Comparison of ENCODE assay signal across 10 mouse cellular contexts in genomic region chr14:118368619-118369431, GRCm38 (mm10).
DNase-seq lines count a peak whose midpoint lies in the region; ATAC-seq lines count a peak whose summit lies in the region.
"Had no signal": no experiment of that assay in that cellular context is flagged by ENCODE, and none has a peak within 500 bp of the region (broad histone marks: within the 10 kb centered on the region; RNA-seq: fewer than 3 reads in every experiment).

No protein-coding gene starts in this region.

- no peak overlapping the region for H3K9ac ChIP-seq in lung, embryonic 15.5 days
- no peak overlapping the region for H3K9ac ChIP-seq in hindbrain, embryonic 13.5 days
- H3K9ac ChIP-seq in liver, embryonic 16.5 days (ENCODE audit: low read depth, low read length), result no peak overlapping the region

- WGBS in lung, embryonic 15.5 days, result 14% methylated on average over 9 of the region's 9 CpGs
- 7% methylated on average over 9 of the region's 9 CpGs for WGBS in hindbrain, embryonic 13.5 days
- WGBS in liver, embryonic 16.5 days (ENCODE audit: insufficient replicate concordance), result 4% methylated on average over 9 of the region's 9 CpGs

- H3K36me3 ChIP-seq in lung, embryonic 15.5 days, result no peaks in the 10 kb centered on the region
- no peaks in the 10 kb centered on the region for H3K36me3 ChIP-seq in hindbrain, embryonic 13.5 days
- no peaks in the 10 kb centered on the region for H3K36me3 ChIP-seq in liver, embryonic 16.5 days (ENCODE audit: control insufficient read depth, insufficient read depth)

- H3K9me3 ChIP-seq in lung, embryonic 15.5 days, result no peaks in the 10 kb centered on the region
- no peaks in the 10 kb centered on the region for H3K9me3 ChIP-seq in hindbrain, embryonic 13.5 days
- H3K9me3 ChIP-seq in liver, embryonic 16.5 days (replicated peaks; ENCODE audit: control insufficient read depth, low read length), result no peaks in the 10 kb centered on the region

- DNase-seq in lung, postnatal 4 days, result no peak
- DNase-seq in yolk sac, embryonic 10.5 days (ENCODE audit: low spot score), result peak; percentile 43
- no peak for DNase-seq in gastrocnemius, postnatal 25 days
- no peak for DNase-seq in ovary, postnatal 14 days (ENCODE audit: low spot score)
- no peak for DNase-seq in layer of hippocampus, adult 18-20 months (ENCODE audit: low spot score in 2 of 2)

- peaks cover 9% of the 10 kb centered on the region for H3K4me1 ChIP-seq in lung, embryonic 15.5 days
- H3K4me1 ChIP-seq in hindbrain, embryonic 13.5 days (replicated peaks), result peaks cover 28% of the 10 kb centered on the region
- no peaks in the 10 kb centered on the region for H3K4me1 ChIP-seq in liver, embryonic 16.5 days (ENCODE audit: control insufficient read depth, low read depth, low read length)

- peak overlapping the region; percentile 27; the same call in 1 of the 2 replicates for H3K4me2 ChIP-seq in lung, embryonic 15.5 days
- H3K4me2 ChIP-seq in hindbrain, embryonic 13.5 days, result peak overlapping the region; percentile 21; the same call in 1 of the 2 replicates
- 0 out of 2 replicates have a peak overlapping the region, but pooled peaks have one; percentile 2 for H3K4me2 ChIP-seq in liver, embryonic 16.5 days (ENCODE audit: low read depth, low read length)

- ATAC-seq in lung, embryonic 15.5 days (ENCODE audit: borderline replicate concordance, extremely low read depth, low FRiP score, low TSS enrichment), result no peak; the same call in 1 of the 2 replicates
- ATAC-seq in hindbrain, embryonic 13.5 days (ENCODE audit: low FRiP score), result peak; percentile 40; the same call in 1 of the 2 replicates
- ATAC-seq in liver, embryonic 16.5 days (ENCODE audit: low read depth), result no peak
- ATAC-seq: inflammation-experienced regulatory T-cells, adult 6 months had no signal

- no peak overlapping the region for H3K27ac ChIP-seq in lung, embryonic 15.5 days
- no peak overlapping the region for H3K27ac ChIP-seq in hindbrain, embryonic 13.5 days
- H3K27ac ChIP-seq in liver, embryonic 16.5 days (ENCODE audit: low read length), result no peak overlapping the region

- peaks cover 3% of the 10 kb centered on the region; the same call in 1 of the 2 replicates for H3K27me3 ChIP-seq in lung, embryonic 15.5 days
- H3K27me3 ChIP-seq in hindbrain, embryonic 13.5 days, result peaks cover 27% of the 10 kb centered on the region
- H3K27me3 ChIP-seq in liver, embryonic 16.5 days (ENCODE audit: control insufficient read depth, insufficient read depth, low read depth, low read length), result no peaks in the 10 kb centered on the region; the same call in 1 of the 2 replicates

- no peak overlapping the region for H3K4me3 ChIP-seq in lung, embryonic 15.5 days
- no peak overlapping the region for H3K4me3 ChIP-seq in hindbrain, embryonic 13.5 days
- no peak overlapping the region for H3K4me3 ChIP-seq in liver, embryonic 16.5 days (ENCODE audit: low read depth, low read length)
- H3K4me3 ChIP-seq: myocyte had no signal
